Mouse (Mus musculus): ENCODE data around the gene Hist1h3b.

Hist1h3b gene

GRCm38 (mm10) chr13:23738041-23738440 lies 14.0 kb upstream of the Hist1h3b start:
- in situ Hi-C loops (cut with MboI, MseI), result loop anchor here in 1 of 2 experiments (5.0 kb wide), 2 partner anchors 36 to 111 kb away; no protein-coding TSS in a partner anchor

GRCm38 (mm10) chr13:23738677-23739068 lies 13.4 kb upstream of the Hist1h3b start, which contains the start of gene Hist1h1c:
Gene Hist1h1c (plus strand): TSS chr13:23738808.
- in situ Hi-C loops (cut with MboI, MseI), result loop anchor here in 1 of 2 experiments (5.0 kb wide), 2 partner anchors 36 to 111 kb away; no protein-coding TSS in a partner anchor

GRCm38 (mm10) chr13:23739069-23739921 lies 12.8 kb upstream of the Hist1h3b start:
- in situ Hi-C loops (cut with MboI, MseI), result loop anchor here in 1 of 2 experiments (5.0 kb wide), 2 partner anchors 37 to 112 kb away; no protein-coding TSS in a partner anchor

- in situ Hi-C loops (cut with MboI, MseI), result loop anchor here in 1 of 2 experiments (5.0 kb wide), 2 partner anchors 38 to 113 kb away; no protein-coding TSS in a partner anchor
Measured at GRCm38 (mm10) chr13:23739922-23740252, 12.2 kb upstream of the Hist1h3b start.

- in situ Hi-C loops (cut with MboI, MseI), result no loop called here
Measured at GRCm38 (mm10) chr13:23740256-23740840, 11.7 kb upstream of the Hist1h3b start.

GRCm38 (mm10) chr13:23740910-23741309 lies 11.2 kb upstream of the Hist1h3b start:
- in situ Hi-C loops (cut with MboI, MseI), result no loop called here

GRCm38 (mm10) chr13:23742007-23742406 lies 10.1 kb upstream of the Hist1h3b start:
- in situ Hi-C loops (cut with MboI, MseI), result no loop called here

GRCm38 (mm10) chr13:23743215-23743614 lies 8.9 kb upstream of the Hist1h3b start:
- in situ Hi-C loops (cut with MboI, MseI), result no loop called here

- in situ Hi-C loops (cut with MboI, MseI), result no loop called here
Measured at GRCm38 (mm10) chr13:23743963-23744362, 8.1 kb upstream of the Hist1h3b start.

GRCm38 (mm10) chr13:23744421-23745380 lies 7.4 kb upstream of the Hist1h3b start:
- in situ Hi-C loops (cut with MboI, MseI), result loop anchor here (5.0 kb wide), 1 partner anchor 1707 kb away; the partner anchor contains the start of genes Hist1h2ah (in 2 of the 2) and Hist1h2bk (in 2 of the 2)

- in situ Hi-C loops (cut with MboI, MseI), result loop anchor here (5.0 kb wide), 1 partner anchor 1708 kb away; the partner anchor contains the start of genes Hist1h2ah (in 2 of the 2) and Hist1h2bk (in 2 of the 2)
Measured at GRCm38 (mm10) chr13:23745381-23746161, 6.5 kb upstream of the Hist1h3b start, which contains the start of gene Hist1h3c. Gene Hist1h3c (minus strand): TSS chr13:23745602.

- in situ Hi-C loops (cut with MboI, MseI), result loop anchor here (5.0 kb wide), 1 partner anchor 1709 kb away; the partner anchor contains the start of genes Hist1h2ah (in 2 of the 2) and Hist1h2bk (in 2 of the 2)
Measured at GRCm38 (mm10) chr13:23746201-23747080, 5.6 kb upstream of the Hist1h3b start, which contains the start of gene Hist1h2bb. Gene Hist1h2bb (plus strand): TSS chr13:23746734.

GRCm38 (mm10) chr13:23747081-23747891 lies 4.8 kb upstream of the Hist1h3b start:
- in situ Hi-C loops (cut with MboI, MseI), result loop anchor here (5.0 kb wide), 1 partner anchor 1710 kb away; the partner anchor contains the start of genes Hist1h2ah (in 2 of the 2) and Hist1h2bk (in 2 of the 2)

GRCm38 (mm10) chr13:23747892-23748288 lies 4.2 kb upstream of the Hist1h3b start:
- in situ Hi-C loops (cut with MboI, MseI), result loop anchor here (5.0 kb wide), 1 partner anchor 1711 kb away; the partner anchor contains the start of genes Hist1h2ah (in 2 of the 2) and Hist1h2bk (in 2 of the 2)

- in situ Hi-C loops (cut with MboI, MseI), result loop anchor here (5.0 to 25.0 kb wide), 3 partner anchors 305 to 1962 kb away; partner anchors contain the start of genes Hist1h1b (in 2 of the 2), Hist1h2ah (in 2 of the 2), Hist1h2an (in 2 of the 2) and Hist1h2bk (in 2 of the 2)
Measured at GRCm38 (mm10) chr13:23749563-23750121, 2.4 kb upstream of the Hist1h3b start.

GRCm38 (mm10) chr13:23750839-23751477 lies 1.1 kb upstream of the Hist1h3b start, which contains the start of gene Hist1h2ab:
Gene Hist1h2ab (plus strand): TSS chr13:23751126.
- in situ Hi-C loops (cut with MboI, MseI), result loop anchor here (10.0 to 25.0 kb wide), 2 partner anchors 306 to 1964 kb away; partner anchors contain the start of genes Hist1h1b (in 2 of the 2), Hist1h2an (in 2 of the 2), Hist1h2bp (in 2 of the 2) and Hist1h3i (in 2 of the 2)

All from T-helper 17 cell (primary cell).